Mouse (Mus musculus) kidney, adult 2 months (tissue): Measurements from ENCODE around the gene Dhrs11. TPM values are rescaled to one million over a fixed set of nuclear protein-coding genes. Genes with fewer than 3 reads are reported as not detected.

Experiments used
- DNase-seq: peaks from one replicate; pipeline ENCODE4 v3.0.0; 2021
- H3K27ac ChIP-seq: fragments of 200-500 bp; 2 replicates; pipeline ENCODE4 v1.5.1; 2012; ENCODE audit warnings: low read depth, low read length, control low read depth, inconsistent platforms; ENCODE audit not compliant: insufficient read depth
- H3K27me3 ChIP-seq: fragments of 200-500 bp; replicated peaks from 2 replicates; pipeline ENCODE4 v1.6.1; 2012; ENCODE audit warnings: mild to moderate bottlenecking, moderate library complexity, low read length, inconsistent platforms; ENCODE audit not compliant: control insufficient read depth, insufficient read depth
- H3K36me3 ChIP-seq: fragments of 200-500 bp; 2 replicates; pipeline ENCODE4 v1.6.1; 2012; ENCODE audit warnings: mild to moderate bottlenecking, moderate library complexity, low read length, inconsistent platforms; ENCODE audit not compliant: control insufficient read depth, insufficient read depth
- H3K4me1 ChIP-seq: fragments of 200-500 bp; 2 replicates; pipeline ENCODE4 v1.6.1; 2011; ENCODE audit warnings: low read length; ENCODE audit not compliant: control insufficient read depth, insufficient read depth
- H3K4me3 ChIP-seq: fragments of 200-500 bp; 2 replicates; pipeline ENCODE4 v1.5.1; 2011; ENCODE audit warnings: mild to moderate bottlenecking, low read depth, low read length, control low read depth; ENCODE audit not compliant: insufficient read depth
- CTCF ChIP-seq: fragments of 200-500 bp; conservative IDR thresholded peaks from 2 replicates; pipeline ENCODE4 v1.5.1; 2011; ENCODE audit warnings: low read depth, mild to moderate bottlenecking, control low read depth, low read length, moderate library complexity, mixed read lengths; ENCODE audit not compliant: insufficient read depth, insufficient read length
- POLR2A ChIP-seq: fragments of 200-500 bp; IDR thresholded peaks from one replicate; pipeline ENCODE4 v1.6.1; 2011; ENCODE audit warnings: low read depth, low read length, control low read depth
- WGBS: fragments of 180-500 bp; shearing (Covaris S2); methylation state at CpG from one replicate; pipeline ENCODE4 v1.1.7; 2018; 5-methylcytosine and 5-hydroxymethylcytosine counted together
- polyA plus RNA-seq: library from polyadenylated mRNA; depleted of rRNA; stranded (reverse); fragments of >200 nt; gene quantifications from 2 replicates; pipeline ENCODE4 v1.2.3, GENCODE M21; 2012

The Dhrs11 gene
- polyA plus RNA-seq, 1 experiment = 60.4 TPM

DNA sequence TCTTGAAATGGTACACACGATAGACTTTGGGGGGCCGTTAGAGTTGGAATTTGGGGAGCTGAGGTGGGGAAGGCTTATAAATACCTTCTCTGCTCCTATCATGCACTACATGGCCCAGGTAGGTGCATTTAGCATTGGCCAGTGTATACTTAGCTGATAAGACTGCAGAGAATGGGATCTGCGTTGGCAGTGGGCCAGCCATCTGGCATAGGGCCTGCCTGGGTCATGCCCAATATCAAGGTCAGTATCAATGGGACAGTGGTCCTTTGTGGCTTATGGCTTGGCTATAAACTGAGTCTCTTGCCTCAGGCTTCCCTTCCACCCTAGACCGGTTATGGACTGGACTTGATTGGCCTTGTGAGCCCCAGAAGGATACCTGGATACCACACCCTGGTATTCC lies 24.4 kb downstream of the Dhrs11 start:
- WGBS = 96% methylated on average over 4 of the region's 4 CpGs
- Histone ChIP-seq H3K4me3 (no peak overlapping the region), H3K27me3 (no peaks in the 10 kb centered on the region), H3K36me3 (no peaks in the 10 kb centered on the region), H3K4me1 (no peaks in the 10 kb centered on the region), H3K27ac (no peak overlapping the region)
- no peak for DNase-seq
- no peak for TF ChIP-seq CTCF
- TF ChIP-seq POLR2A = no peak

DNA sequence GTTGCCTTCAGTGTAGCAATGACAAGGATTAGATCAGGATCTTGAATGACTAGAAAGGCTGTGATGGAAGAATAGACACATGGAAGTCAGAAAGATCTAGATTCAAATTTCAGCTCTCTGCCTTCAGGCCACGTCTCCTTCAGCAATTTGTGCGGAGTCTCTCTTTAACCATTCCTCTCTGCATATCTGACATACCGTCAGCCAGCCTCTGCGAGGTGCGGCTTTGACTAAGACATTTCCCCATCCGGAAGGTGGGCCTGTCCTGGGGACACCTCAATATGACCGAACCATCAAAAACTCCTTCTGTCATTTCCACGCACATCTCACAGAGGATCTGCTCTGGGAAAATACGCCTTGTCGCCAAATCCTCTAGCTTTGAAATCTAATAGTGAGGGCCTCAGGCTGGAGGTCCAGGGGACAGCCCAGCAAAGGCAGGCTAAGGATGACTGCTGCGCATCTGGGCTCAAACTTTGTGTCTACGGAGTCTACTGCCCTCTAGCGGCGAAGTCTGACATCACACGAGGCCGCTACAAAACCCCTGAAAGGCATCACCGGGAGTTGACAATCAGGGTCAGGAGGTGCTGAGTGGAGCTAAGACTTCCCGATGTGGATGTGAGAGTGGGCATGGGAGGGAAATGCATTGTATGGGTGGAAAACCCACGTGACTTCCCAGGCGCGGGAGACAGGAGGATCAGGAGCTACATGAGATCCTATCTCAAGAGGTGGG lies 31.0 kb downstream of the Dhrs11 start:
- Histone ChIP-seq H3K4me1 (no peaks in the 10 kb centered on the region), H3K4me3 (no peak overlapping the region), H3K27ac (no peak overlapping the region), H3K27me3 (no peaks in the 10 kb centered on the region), H3K36me3 (no peaks in the 10 kb centered on the region)
- no peak for TF ChIP-seq POLR2A
- peak; percentile 85 for TF ChIP-seq CTCF
- DNase-seq = peak; percentile 60
- 20% methylated on average over 21 of the region's 21 CpGs for WGBS

DNA sequence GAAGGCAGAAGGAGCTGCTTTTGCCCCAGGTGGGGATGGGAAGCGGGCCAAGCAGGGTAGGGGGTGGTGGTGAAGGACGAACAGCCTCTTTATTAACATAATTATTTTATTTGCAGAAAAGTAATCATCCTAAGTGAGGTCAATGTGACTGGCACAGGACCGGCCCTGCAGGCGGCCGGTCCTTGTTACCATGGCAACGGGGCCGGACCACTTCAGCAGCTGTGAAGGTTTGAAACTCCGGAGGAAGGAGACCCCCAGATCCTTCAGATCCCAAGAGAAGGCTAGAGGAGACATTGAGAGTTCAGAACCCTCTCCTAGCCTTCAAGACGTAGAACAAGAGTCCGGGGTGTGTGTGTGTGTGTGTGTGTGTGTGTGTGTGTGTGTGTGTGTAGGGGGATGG lies 31.8 kb downstream of the Dhrs11 start:
- TF ChIP-seq CTCF (no peak), POLR2A (no peak)
- WGBS = 39% methylated on average over 10 of the region's 10 CpGs
- no peak for DNase-seq
- Histone ChIP-seq H3K27ac (no peak overlapping the region), H3K4me3 (no peak overlapping the region), H3K27me3 (no peaks in the 10 kb centered on the region), H3K36me3 (no peaks in the 10 kb centered on the region), H3K4me1 (no peaks in the 10 kb centered on the region)

DNA sequence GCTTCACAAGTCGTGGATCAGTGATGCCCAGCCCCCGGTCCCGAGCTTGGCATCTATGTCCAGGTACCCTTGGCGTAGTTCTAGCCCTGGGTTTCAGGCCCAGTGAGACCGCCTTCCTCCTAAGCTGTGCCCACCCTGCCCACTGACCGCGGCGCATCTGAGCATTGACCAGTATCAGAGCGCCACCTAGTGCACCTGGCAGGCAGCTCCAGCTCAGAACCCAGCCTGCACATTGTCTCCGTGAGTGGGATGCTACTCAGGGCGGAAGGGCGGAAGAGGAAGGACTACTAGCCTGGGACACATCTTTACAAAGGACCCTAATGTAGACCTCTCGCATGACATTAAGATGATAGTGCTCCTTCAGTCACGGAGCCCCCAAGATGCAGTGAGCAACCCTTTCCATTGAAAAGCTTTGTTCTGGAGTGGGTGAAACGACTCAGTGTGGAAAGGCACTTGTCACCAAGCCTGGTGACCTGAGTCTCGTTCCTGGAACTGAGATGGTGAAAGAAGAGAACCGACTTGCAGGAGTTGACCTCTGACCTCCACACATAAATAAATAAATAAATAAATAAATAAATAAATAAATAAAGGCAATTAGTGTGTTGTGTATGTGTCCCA lies 34.2 kb downstream of the Dhrs11 start:
- 10% methylated on average over 17 of the region's 17 CpGs for WGBS
- no peaks in the 10 kb centered on the region for H3K36me3 ChIP-seq
- no peak for TF ChIP-seq POLR2A
- TF ChIP-seq CTCF = peak; percentile 93
- H3K4me3 ChIP-seq = no peak overlapping the region
- H3K27ac ChIP-seq = no peak overlapping the region
- H3K27me3 ChIP-seq = no peaks in the 10 kb centered on the region
- DNase-seq = peak; percentile 63
- no peaks in the 10 kb centered on the region for H3K4me1 ChIP-seq

DNA sequence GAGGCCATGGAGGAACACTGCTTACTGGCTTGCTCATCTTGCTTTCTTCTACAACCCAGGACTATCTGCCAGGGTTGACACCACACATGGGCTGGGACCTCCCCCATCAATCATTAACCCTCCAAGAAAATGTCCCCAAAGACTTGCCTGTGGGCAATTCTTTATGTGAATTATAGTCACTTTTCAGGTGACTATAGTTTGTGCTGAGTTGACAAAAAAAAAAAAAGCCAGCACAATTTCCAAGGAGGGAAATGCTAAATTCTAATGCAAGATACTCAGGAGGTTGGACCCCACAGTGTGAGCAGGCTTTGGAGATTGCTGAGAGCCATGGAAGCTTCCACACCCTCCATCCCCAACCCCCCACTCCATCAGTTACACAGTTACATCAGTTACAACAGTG lies 35.2 kb downstream of the Dhrs11 start:
- H3K27ac ChIP-seq = no peak overlapping the region
- no peak for DNase-seq
- no peaks in the 10 kb centered on the region for H3K4me1 ChIP-seq
- no peak overlapping the region for H3K4me3 ChIP-seq
- H3K27me3 ChIP-seq = no peaks in the 10 kb centered on the region
- H3K36me3 ChIP-seq = no peaks in the 10 kb centered on the region
- no peak for TF ChIP-seq CTCF
- TF ChIP-seq POLR2A = no peak

DNA sequence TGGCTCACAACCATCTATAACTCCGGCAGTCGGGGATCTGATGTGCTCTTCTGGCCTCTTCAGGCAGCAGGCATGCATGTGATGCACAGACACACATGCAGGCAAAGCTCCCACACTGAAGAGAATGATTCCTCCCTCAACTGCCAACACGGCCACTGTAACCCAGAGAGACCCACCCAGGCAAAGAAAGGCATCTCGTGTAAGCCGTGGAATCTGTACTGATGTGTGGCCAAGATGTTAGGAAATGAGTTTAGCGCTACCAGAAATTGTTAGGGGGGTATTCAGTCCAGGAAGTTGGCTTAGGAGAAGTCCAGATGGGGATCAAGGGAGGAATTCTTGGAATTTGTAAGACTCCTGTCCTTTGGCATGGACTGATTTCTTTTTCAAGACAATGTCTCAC lies 38.4 kb downstream of the Dhrs11 start:
- Histone ChIP-seq H3K27ac (no peak overlapping the region), H3K36me3 (no peaks in the 10 kb centered on the region), H3K4me3 (no peak overlapping the region), H3K4me1 (no peaks in the 10 kb centered on the region), H3K27me3 (no peaks in the 10 kb centered on the region)
- DNase-seq = no peak
- 52% methylated on average over 6 of the region's 6 CpGs for WGBS
- TF ChIP-seq CTCF = no peak

DNA sequence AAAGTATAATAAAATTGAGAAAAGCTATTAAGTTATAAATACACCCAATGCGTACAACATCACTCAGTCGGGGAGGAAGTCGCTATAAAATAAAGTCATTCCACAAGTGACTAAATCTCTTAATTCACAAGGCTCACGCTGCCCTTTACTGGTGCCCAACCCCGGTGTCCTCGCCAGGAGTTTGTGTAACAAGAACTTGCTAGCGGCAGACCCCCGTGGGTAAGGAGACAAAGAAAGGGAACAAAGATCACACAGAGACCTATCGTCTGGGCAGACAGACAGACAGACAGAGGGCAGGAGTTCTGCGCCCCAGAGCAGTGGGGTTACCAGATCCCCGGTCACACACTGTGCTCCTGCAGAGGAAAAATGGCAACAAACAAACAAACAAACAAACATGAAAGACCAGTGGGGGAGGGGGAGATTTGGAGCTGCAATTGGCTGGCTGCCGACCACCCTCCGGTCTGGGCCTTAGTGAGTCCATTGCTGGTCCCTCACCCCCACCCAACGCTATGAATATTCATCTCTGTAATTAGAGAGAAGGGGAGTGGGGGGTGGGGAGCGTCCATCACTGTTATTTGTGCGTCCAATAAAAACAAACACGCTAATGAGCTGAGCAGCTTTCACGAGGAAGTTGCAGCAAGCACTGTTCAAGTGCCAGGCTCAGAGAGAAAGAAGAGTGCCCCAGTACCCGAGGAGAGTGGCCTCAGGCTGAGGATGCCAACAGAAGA lies 48.5 kb downstream of the Dhrs11 start:
- H3K27ac ChIP-seq = no peak overlapping the region
- H3K36me3 ChIP-seq = no peaks in the 10 kb centered on the region
- no peaks in the 10 kb centered on the region for H3K4me1 ChIP-seq
- no peak overlapping the region for H3K4me3 ChIP-seq
- H3K27me3 ChIP-seq = no peaks in the 10 kb centered on the region; the same call in 1 of the 2 replicates
- WGBS = 10% methylated on average over 19 of the region's 19 CpGs
- DNase-seq = no peak
- TF ChIP-seq CTCF = no peak
- TF ChIP-seq POLR2A = no peak
